Mouse (Mus musculus): ENCODE data around the gene Mroh7. TPM values are rescaled to one million over a fixed set of nuclear protein-coding genes. Genes with fewer than 3 reads are reported as not detected.
"Not testable (repeated sequence)": the region's sequence is repeated elsewhere in the genome, so short reads cannot be mapped to it uniquely, and the experiment has no call there.

The Mroh7 gene
- 0.02 TPM in 1 of 2 replicates, not detected in the other for polyA plus RNA-seq (2012)

- H3K4me3 ChIP-seq (replicated peaks), result no peak within 1 kb of the TSS
- TF ChIP-seq GATA1 (IDR thresholded peaks at IDR 0.05; ENCODE audit: low read length) (no peak), TAL1 (IDR thresholded peaks at IDR 0.05; ENCODE audit: low read length) (no peak)
- H3K4me1 ChIP-seq (ENCODE audit: control insufficient read depth), result no peaks in the 10 kb centered on the region
- no peaks in the 10 kb centered on the region for H3K27me3 ChIP-seq (ENCODE audit: control insufficient read depth)
- no peaks in the 10 kb centered on the region for H3K36me3 ChIP-seq (ENCODE audit: control insufficient read depth)
- no peaks in the 10 kb centered on the region for H3K9me3 ChIP-seq (ENCODE audit: control insufficient read depth, low read length)
These were observed at the start of gene Mroh7 for GRCm38 (mm10) chr4:106730814-106731213. Gene Mroh7 (minus strand): TSS chr4:106730925.

GRCm38 (mm10) chr4:106780045-106780444, 49.3 kb upstream of the Mroh7 start:
- Histone ChIP-seq H3K36me3 (ENCODE audit: control insufficient read depth) (peaks cover 20% of the 10 kb centered on the region), H3K27me3 (ENCODE audit: control insufficient read depth) (no peaks in the 10 kb centered on the region), H3K4me1 (ENCODE audit: control insufficient read depth) (peaks cover 17% of the 10 kb centered on the region), H3K9me3 (ENCODE audit: control insufficient read depth, low read length) (no peaks in the 10 kb centered on the region), H3K4me3 (replicated peaks) (no peak overlapping the region)
- no peak for TF ChIP-seq GATA1 (IDR thresholded peaks at IDR 0.05; ENCODE audit: low read length)
- TF ChIP-seq TAL1 (IDR thresholded peaks at IDR 0.05; ENCODE audit: low read length), result no peak

GRCm38 (mm10) chr4:106778116-106778788, 47.5 kb upstream of the Mroh7 start:
- H3K4me3 ChIP-seq (replicated peaks), result no peak overlapping the region
- H3K36me3 ChIP-seq (ENCODE audit: control insufficient read depth), result peaks cover 9% of the 10 kb centered on the region
- peaks cover 17% of the 10 kb centered on the region for H3K4me1 ChIP-seq (ENCODE audit: control insufficient read depth)
- H3K9me3 ChIP-seq (ENCODE audit: control insufficient read depth, low read length), result no peaks in the 10 kb centered on the region
- no peaks in the 10 kb centered on the region for H3K27me3 ChIP-seq (ENCODE audit: control insufficient read depth)
- TF ChIP-seq GATA1 (IDR thresholded peaks at IDR 0.05; ENCODE audit: low read length) (no peak), TAL1 (IDR thresholded peaks at IDR 0.05; ENCODE audit: low read length) (no peak)

GRCm38 (mm10) chr4:106776998-106777397, 46.3 kb upstream of the Mroh7 start:
- TF ChIP-seq TAL1 (IDR thresholded peaks at IDR 0.05; ENCODE audit: low read length), result no peak
- TF ChIP-seq GATA1 (IDR thresholded peaks at IDR 0.05; ENCODE audit: low read length), result no peak

GRCm38 (mm10) chr4:106775767-106776166, 45.0 kb upstream of the Mroh7 start:
- H3K9me3 ChIP-seq (ENCODE audit: control insufficient read depth, low read length); H3K36me3 ChIP-seq (ENCODE audit: control insufficient read depth); H3K27me3 ChIP-seq (ENCODE audit: control insufficient read depth); H3K4me3 ChIP-seq (replicated peaks): not testable (repeated sequence)
- peaks cover 14% of the 10 kb centered on the region for H3K4me1 ChIP-seq (ENCODE audit: control insufficient read depth)

More at GRCm38 (mm10) chr4:106776998-106777397, 46.3 kb upstream of the Mroh7 start:
- H3K4me3 ChIP-seq (replicated peaks), result no peak overlapping the region
- peaks cover 4% of the 10 kb centered on the region for H3K36me3 ChIP-seq (ENCODE audit: control insufficient read depth)
- no peaks in the 10 kb centered on the region for H3K9me3 ChIP-seq (ENCODE audit: control insufficient read depth, low read length)
- peaks cover 17% of the 10 kb centered on the region for H3K4me1 ChIP-seq (ENCODE audit: control insufficient read depth)
- H3K27me3 ChIP-seq (ENCODE audit: control insufficient read depth), result peaks cover 2% of the 10 kb centered on the region; the same call in 1 of the 2 replicates

GRCm38 (mm10) chr4:106772558-106772957, 41.8 kb upstream of the Mroh7 start:
- H3K9me3 ChIP-seq (ENCODE audit: control insufficient read depth, low read length), result no peaks in the 10 kb centered on the region
- H3K27me3 ChIP-seq (ENCODE audit: control insufficient read depth), result peaks cover 2% of the 10 kb centered on the region; the same call in 1 of the 2 replicates
- no peak for TF ChIP-seq GATA1 (IDR thresholded peaks at IDR 0.05; ENCODE audit: low read length)
- no peak for TF ChIP-seq TAL1 (IDR thresholded peaks at IDR 0.05; ENCODE audit: low read length)
- H3K4me1 ChIP-seq (ENCODE audit: control insufficient read depth), result peaks cover 7% of the 10 kb centered on the region
- H3K36me3 ChIP-seq (ENCODE audit: control insufficient read depth), result peaks cover 34% of the 10 kb centered on the region
- H3K4me3 ChIP-seq (replicated peaks), result no peak overlapping the region

- H3K9me3 ChIP-seq (ENCODE audit: control insufficient read depth, low read length), result no peaks in the 10 kb centered on the region
These were observed 38.6 kb upstream of the Mroh7 start for GRCm38 (mm10) chr4:106769306-106769705.

GRCm38 (mm10) chr4:106764166-106764565, 33.4 kb upstream of the Mroh7 start:
- H3K4me1 ChIP-seq (ENCODE audit: control insufficient read depth), result no peaks in the 10 kb centered on the region
- no peak overlapping the region for H3K4me3 ChIP-seq (replicated peaks)
- no peaks in the 10 kb centered on the region for H3K9me3 ChIP-seq (ENCODE audit: control insufficient read depth, low read length)
- no peak for TF ChIP-seq TAL1 (IDR thresholded peaks at IDR 0.05; ENCODE audit: low read length)
- TF ChIP-seq GATA1 (IDR thresholded peaks at IDR 0.05; ENCODE audit: low read length), result no peak
- peaks cover 46% of the 10 kb centered on the region for H3K36me3 ChIP-seq (ENCODE audit: control insufficient read depth)
- no peaks in the 10 kb centered on the region for H3K27me3 ChIP-seq (ENCODE audit: control insufficient read depth)

More at GRCm38 (mm10) chr4:106769306-106769705, 38.6 kb upstream of the Mroh7 start:
- peaks cover 35% of the 10 kb centered on the region for H3K36me3 ChIP-seq (ENCODE audit: control insufficient read depth)
- no peak overlapping the region for H3K4me3 ChIP-seq (replicated peaks)
- peaks cover 2% of the 10 kb centered on the region; the same call in 1 of the 2 replicates for H3K27me3 ChIP-seq (ENCODE audit: control insufficient read depth)
- peaks cover 4% of the 10 kb centered on the region for H3K4me1 ChIP-seq (ENCODE audit: control insufficient read depth)
- no peak for TF ChIP-seq GATA1 (IDR thresholded peaks at IDR 0.05; ENCODE audit: low read length)
- no peak for TF ChIP-seq TAL1 (IDR thresholded peaks at IDR 0.05; ENCODE audit: low read length)

- TF ChIP-seq GATA1 (IDR thresholded peaks at IDR 0.05; ENCODE audit: low read length) (no peak), TAL1 (IDR thresholded peaks at IDR 0.05; ENCODE audit: low read length) (no peak)
These were observed 21.0 kb upstream of the Mroh7 start for GRCm38 (mm10) chr4:106751726-106752125.

More at GRCm38 (mm10) chr4:106751726-106752125, 21.0 kb upstream of the Mroh7 start:
- Histone ChIP-seq H3K9me3 (ENCODE audit: control insufficient read depth, low read length) (no peaks in the 10 kb centered on the region), H3K27me3 (ENCODE audit: control insufficient read depth) (no peaks in the 10 kb centered on the region), H3K4me1 (ENCODE audit: control insufficient read depth) (peaks cover 4% of the 10 kb centered on the region), H3K4me3 (replicated peaks) (no peak overlapping the region), H3K36me3 (ENCODE audit: control insufficient read depth) (peaks cover 92% of the 10 kb centered on the region)

Data from erythroblast, embryonic 14.5 days (primary cell).